Mouse (Mus musculus) liver, embryonic 13.5 days (tissue): ENCODE data around the gene Rbms1. TPM values are rescaled to one million over a fixed set of nuclear protein-coding genes. Genes with fewer than 3 reads are reported as not detected.

Experiments used
- ATAC-seq: fragments of 200-750 bp; cut with Nextera tagmentation; 2 replicates; pipeline ENCODE4 v1.8.0; 2017; ENCODE audit warnings: low read depth, mild to moderate bottlenecking, moderate number of reproducible peaks, moderate library complexity
- DNase-seq: peaks from one replicate; pipeline ENCODE4 v3.0.0; 2022
- H3K27ac ChIP-seq: fragments of 300-500 bp; sonication (generic); 2 replicates; pipeline ENCODE4 v1.5.1; 2015; ENCODE audit warnings: moderate library complexity, mild to moderate bottlenecking, inconsistent platforms
- H3K27me3 ChIP-seq: fragments of 300-500 bp; sonication (generic); 2 replicates; pipeline ENCODE4 v1.6.1; 2015; ENCODE audit warnings: mild to moderate bottlenecking, inconsistent platforms
- H3K36me3 ChIP-seq: fragments of 300-500 bp; sonication (generic); 2 replicates; pipeline ENCODE4 v1.6.1; 2015; ENCODE audit warnings: mild to moderate bottlenecking, inconsistent platforms
- H3K4me1 ChIP-seq: fragments of 300-500 bp; sonication (generic); replicated peaks from 2 replicates; pipeline ENCODE4 v1.6.1; 2015; ENCODE audit warnings: inconsistent platforms
- H3K4me2 ChIP-seq: fragments of 300-500 bp; sonication (generic); 2 replicates; pipeline ENCODE4 v1.6.1; 2015; ENCODE audit warnings: inconsistent platforms, mild to moderate bottlenecking, moderate library complexity
- H3K4me3 ChIP-seq: fragments of 300-500 bp; sonication (generic); replicated peaks from 2 replicates; pipeline ENCODE4 v1.5.1; 2015; ENCODE audit warnings: mild to moderate bottlenecking, inconsistent platforms
- H3K9ac ChIP-seq: fragments of 300-500 bp; sonication (generic); 2 replicates; pipeline ENCODE4 v1.6.1; 2015; ENCODE audit warnings: mild to moderate bottlenecking, inconsistent platforms
- H3K9me3 ChIP-seq: fragments of 300-500 bp; sonication (generic); replicated peaks from 2 replicates; pipeline ENCODE4 v1.6.1; 2016; ENCODE audit warnings: inconsistent platforms
- WGBS: fragments of 180-500 bp; shearing (Covaris S2); methylation state at CpG from one replicate; pipeline ENCODE4 v1.1.7; 2015; ENCODE audit not compliant: insufficient replicate concordance; 5-methylcytosine and 5-hydroxymethylcytosine counted together
- polyA plus RNA-seq: library from polyadenylated mRNA; unstranded; fragments of >200 nt; fragmentation: Nextera tagmentation; extraction: Ambion mirVana; gene quantifications from 2 replicates; pipeline ENCODE4 v1.2.1, GENCODE M21; 2015

Gene Rbms1
- polyA plus RNA-seq, 1 experiment from 2014 or later, result 42.8 TPM

DNA sequence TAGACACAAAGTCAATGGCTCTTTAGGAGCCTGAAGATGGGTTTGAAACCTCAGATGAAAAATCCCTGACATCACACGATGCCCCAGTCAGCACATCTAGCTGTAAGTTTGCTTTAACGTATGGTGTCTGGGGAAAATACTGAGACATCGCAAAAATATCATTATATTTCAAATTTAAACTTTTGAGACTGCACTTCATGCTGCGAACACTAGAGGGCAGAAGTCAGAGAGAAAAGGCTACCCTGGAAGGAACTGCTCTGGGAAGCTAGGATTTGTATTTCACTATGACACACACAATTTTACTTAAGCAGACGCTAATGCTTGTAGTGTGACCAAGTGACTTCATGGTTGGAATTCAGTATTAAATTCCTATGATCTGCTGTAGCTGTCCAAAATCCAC is 242.1 kb downstream of the Rbms1 start:
- ATAC-seq (no peak), DNase-seq (no peak)
- H3K4me3 ChIP-seq, result no peak overlapping the region
- H3K27ac ChIP-seq, result no peak overlapping the region
- no peak overlapping the region for H3K9ac ChIP-seq
- no peak overlapping the region for H3K4me2 ChIP-seq
- 17% methylated on average over 5 of the region's 5 CpGs for WGBS
- H3K9me3 ChIP-seq, result no peaks in the 10 kb centered on the region
- H3K4me1 ChIP-seq, result no peaks in the 10 kb centered on the region
- 0 out of 2 replicates have a peak, but pooled peaks cover 3% of the 10 kb centered on the region for H3K27me3 ChIP-seq
- H3K36me3 ChIP-seq, result no peaks in the 10 kb centered on the region

DNA sequence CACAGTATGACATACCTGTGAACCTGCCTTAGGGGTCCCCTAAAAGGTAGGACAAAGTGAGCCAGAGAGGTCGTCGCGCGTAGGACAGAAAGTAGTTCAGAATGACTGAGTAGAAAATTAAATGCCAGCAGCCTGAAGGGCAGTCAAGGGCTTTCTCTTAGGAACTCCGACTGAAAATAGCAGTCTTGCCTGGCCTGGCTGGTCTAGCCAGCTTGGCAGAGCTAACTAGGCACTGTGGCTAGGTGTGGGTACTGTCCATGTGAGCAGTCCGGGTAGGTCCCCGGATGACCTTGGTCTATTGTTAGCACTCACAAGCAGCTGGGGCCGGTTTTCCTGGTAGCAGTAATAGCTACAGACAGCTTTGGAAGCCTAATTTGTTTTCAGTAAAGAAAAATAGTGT is 242.8 kb downstream of the Rbms1 start:
- no peak overlapping the region for H3K27ac ChIP-seq
- no peak overlapping the region for H3K4me2 ChIP-seq
- H3K36me3 ChIP-seq, result no peaks in the 10 kb centered on the region
- ATAC-seq (no peak), DNase-seq (no peak)
- no peaks in the 10 kb centered on the region for H3K9me3 ChIP-seq
- WGBS, result 68% methylated on average over 8 of the region's 8 CpGs
- no peaks in the 10 kb centered on the region for H3K4me1 ChIP-seq
- H3K27me3 ChIP-seq, result 0 out of 2 replicates have a peak, but pooled peaks cover 3% of the 10 kb centered on the region
- H3K9ac ChIP-seq, result no peak overlapping the region
- H3K4me3 ChIP-seq, result no peak overlapping the region

GRCm38 (mm10) chr2:60717348-60717747 is 245.6 kb downstream of the Rbms1 start:
- Histone ChIP-seq H3K9ac (no peak overlapping the region), H3K4me3 (no peak overlapping the region), H3K36me3 (no peaks in the 10 kb centered on the region), H3K9me3 (no peaks in the 10 kb centered on the region), H3K4me1 (no peaks in the 10 kb centered on the region), H3K27ac (no peak overlapping the region), H3K27me3 (0 out of 2 replicates have a peak, but pooled peaks cover 3% of the 10 kb centered on the region), H3K4me2 (no peak overlapping the region)
- ATAC-seq (no peak), DNase-seq (no peak)
- 37% methylated on average over 13 of the region's 13 CpGs for WGBS

DNA sequence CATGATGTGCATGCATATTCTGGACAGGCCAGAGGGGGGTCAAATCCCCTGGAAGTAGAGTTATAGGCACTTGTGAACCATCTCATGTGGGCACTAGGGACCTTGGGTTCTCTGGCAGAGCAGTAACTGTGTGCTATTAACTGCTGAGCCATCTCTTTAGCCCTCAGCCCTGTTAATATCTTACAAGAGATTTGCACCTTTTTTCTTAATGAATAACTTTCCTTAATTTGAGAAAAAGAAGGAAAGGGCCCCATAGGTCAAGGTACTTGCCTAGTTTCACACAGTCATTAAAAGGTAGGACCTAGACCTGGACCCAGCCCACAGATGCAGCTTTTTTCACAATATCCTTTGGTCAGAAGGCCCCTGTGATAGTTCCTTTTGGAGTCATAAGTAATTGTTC is 246.4 kb downstream of the Rbms1 start:
- Histone ChIP-seq H3K9ac (no peak overlapping the region), H3K36me3 (no peaks in the 10 kb centered on the region), H3K4me1 (no peaks in the 10 kb centered on the region), H3K4me3 (no peak overlapping the region), H3K27ac (no peak overlapping the region), H3K4me2 (no peak overlapping the region), H3K27me3 (0 out of 2 replicates have a peak, but pooled peaks cover 3% of the 10 kb centered on the region), H3K9me3 (no peaks in the 10 kb centered on the region)
- ATAC-seq (no peak), DNase-seq (no peak)

- Histone ChIP-seq H3K27me3 (0 out of 2 replicates have a peak, but pooled peaks cover 3% of the 10 kb centered on the region), H3K9me3 (no peaks in the 10 kb centered on the region), H3K36me3 (no peaks in the 10 kb centered on the region), H3K9ac (no peak overlapping the region), H3K4me3 (no peak overlapping the region), H3K4me2 (no peak overlapping the region), H3K4me1 (no peaks in the 10 kb centered on the region), H3K27ac (no peak overlapping the region)
- DNase-seq, result no peak
- ATAC-seq, result no peak
- 74% methylated on average over 13 of the region's 13 CpGs for WGBS
Measured at GRCm38 (mm10) chr2:60715771-60716170, 247.2 kb downstream of the Rbms1 start.

- Histone ChIP-seq H3K4me3 (no peak overlapping the region), H3K27me3 (0 out of 2 replicates have a peak, but pooled peaks cover 3% of the 10 kb centered on the region), H3K36me3 (no peaks in the 10 kb centered on the region), H3K9me3 (no peaks in the 10 kb centered on the region), H3K4me1 (no peaks in the 10 kb centered on the region), H3K27ac (no peak overlapping the region), H3K4me2 (no peak overlapping the region), H3K9ac (no peak overlapping the region)
- WGBS, result 60% methylated on average over 8 of the region's 8 CpGs
- DNase-seq (no peak), ATAC-seq (no peak)
Measured at GRCm38 (mm10) chr2:60714971-60715502, 248.0 kb downstream of the Rbms1 start.

- no peak overlapping the region for H3K27ac ChIP-seq
- DNase-seq (no peak), ATAC-seq (no peak)
- no peaks in the 10 kb centered on the region for H3K4me1 ChIP-seq
- H3K9ac ChIP-seq, result no peak overlapping the region
- H3K36me3 ChIP-seq, result no peaks in the 10 kb centered on the region
- H3K9me3 ChIP-seq, result no peaks in the 10 kb centered on the region
- no peak overlapping the region for H3K4me2 ChIP-seq
- 0 out of 2 replicates have a peak, but pooled peaks cover 3% of the 10 kb centered on the region for H3K27me3 ChIP-seq
- WGBS, result 27% methylated on average over 7 of the region's 7 CpGs
- no peak overlapping the region for H3K4me3 ChIP-seq
Measured at GRCm38 (mm10) chr2:60714475-60714874, 248.5 kb downstream of the Rbms1 start.

DNA sequence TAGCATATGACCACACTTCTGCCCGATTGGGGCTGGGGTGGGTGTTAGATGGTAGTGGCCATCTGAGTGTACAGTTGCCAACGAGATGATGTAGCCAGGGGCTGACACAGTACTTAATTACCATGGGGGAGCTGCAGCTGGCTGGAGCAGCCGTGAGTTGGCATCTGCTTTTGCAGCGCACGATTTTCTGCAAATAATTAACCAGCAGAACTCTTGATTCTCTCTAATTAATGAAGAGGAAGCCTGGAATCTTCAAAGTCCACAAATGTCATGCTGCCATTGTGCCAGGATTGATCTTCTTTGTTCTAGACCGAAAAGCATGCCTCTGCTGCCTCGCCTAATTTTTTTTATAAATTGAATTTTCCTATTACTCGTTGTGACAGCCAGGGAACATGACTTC is 249.1 kb downstream of the Rbms1 start:
- no peak for DNase-seq
- WGBS, result 56% methylated on average over 8 of the region's 8 CpGs
- H3K9me3 ChIP-seq, result no peaks in the 10 kb centered on the region
- no peak for ATAC-seq
- no peaks in the 10 kb centered on the region for H3K36me3 ChIP-seq
- no peak overlapping the region for H3K9ac ChIP-seq
- H3K27me3 ChIP-seq, result 0 out of 2 replicates have a peak, but pooled peaks cover 3% of the 10 kb centered on the region
- no peak overlapping the region for H3K4me3 ChIP-seq
- no peak overlapping the region for H3K4me2 ChIP-seq
- H3K4me1 ChIP-seq, result no peaks in the 10 kb centered on the region
- H3K27ac ChIP-seq, result no peak overlapping the region

DNA sequence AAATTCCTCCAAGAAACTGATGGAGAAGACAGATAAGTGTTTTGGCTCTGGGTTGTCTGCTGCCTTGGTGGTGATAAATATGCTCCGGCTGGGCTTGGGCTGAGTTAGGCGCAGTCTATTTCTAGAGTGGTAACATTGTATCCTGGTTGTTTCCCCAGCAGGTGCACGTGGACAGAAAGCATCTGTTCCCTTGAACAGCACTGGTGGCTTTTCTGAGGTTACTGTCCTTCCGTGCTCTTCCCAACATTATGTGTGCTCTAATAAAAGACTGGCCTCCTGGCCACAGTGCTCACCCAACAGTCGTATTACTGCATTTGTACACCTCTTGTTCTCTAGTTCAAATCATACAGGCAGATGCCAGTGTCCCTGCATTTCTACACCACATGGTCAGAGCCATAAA is 250.1 kb downstream of the Rbms1 start:
- no peak for ATAC-seq
- 0 out of 2 replicates have a peak, but pooled peaks cover 3% of the 10 kb centered on the region for H3K27me3 ChIP-seq
- H3K27ac ChIP-seq, result no peak overlapping the region
- H3K4me3 ChIP-seq, result no peak overlapping the region
- no peak for DNase-seq
- WGBS, result 59% methylated on average over 5 of the region's 5 CpGs
- H3K4me2 ChIP-seq, result no peak overlapping the region
- no peaks in the 10 kb centered on the region for H3K9me3 ChIP-seq
- no peaks in the 10 kb centered on the region for H3K36me3 ChIP-seq
- H3K4me1 ChIP-seq, result no peaks in the 10 kb centered on the region
- no peak overlapping the region for H3K9ac ChIP-seq

DNA sequence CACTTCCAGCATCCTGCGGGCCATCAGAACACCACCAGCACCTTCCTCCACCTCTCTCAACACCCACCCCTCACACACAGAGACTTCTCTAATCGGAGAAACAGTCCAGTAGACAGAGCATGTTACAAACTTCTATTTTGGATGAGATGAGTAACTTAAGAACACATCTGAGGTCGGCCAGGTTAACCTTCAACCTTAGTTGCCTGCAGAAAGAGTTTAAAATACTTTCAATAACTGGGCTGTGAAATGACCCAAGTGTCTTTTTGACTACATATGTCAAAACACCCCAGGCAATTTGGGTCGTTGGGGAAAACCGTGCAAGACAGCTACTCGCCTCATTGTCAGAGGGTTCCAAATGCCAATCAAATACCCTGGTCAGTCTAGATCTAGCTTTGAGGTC is 250.5 kb downstream of the Rbms1 start:
- ATAC-seq, result no peak

GRCm38 (mm10) chr2:60711098-60711880 is 251.7 kb downstream of the Rbms1 start:
- Histone ChIP-seq H3K4me3 (no peak overlapping the region), H3K27me3 (no peaks in the 10 kb centered on the region), H3K4me1 (no peaks in the 10 kb centered on the region), H3K27ac (no peak overlapping the region), H3K9me3 (no peaks in the 10 kb centered on the region), H3K36me3 (no peaks in the 10 kb centered on the region), H3K4me2 (no peak overlapping the region), H3K9ac (no peak overlapping the region)
- DNase-seq (no peak), ATAC-seq (no peak)
- 66% methylated on average over 7 of the region's 7 CpGs for WGBS

More for the DNA sequence above, 250.5 kb downstream of the Rbms1 start:
- H3K4me1 ChIP-seq, result no peaks in the 10 kb centered on the region
- H3K27ac ChIP-seq, result no peak overlapping the region
- no peak overlapping the region for H3K4me2 ChIP-seq
- no peak overlapping the region for H3K4me3 ChIP-seq
- no peak for DNase-seq
- 58% methylated on average over 6 of the region's 6 CpGs for WGBS
- no peaks in the 10 kb centered on the region for H3K36me3 ChIP-seq
- H3K9me3 ChIP-seq, result no peaks in the 10 kb centered on the region
- H3K27me3 ChIP-seq, result 0 out of 2 replicates have a peak, but pooled peaks cover 3% of the 10 kb centered on the region
- H3K9ac ChIP-seq, result no peak overlapping the region

DNA sequence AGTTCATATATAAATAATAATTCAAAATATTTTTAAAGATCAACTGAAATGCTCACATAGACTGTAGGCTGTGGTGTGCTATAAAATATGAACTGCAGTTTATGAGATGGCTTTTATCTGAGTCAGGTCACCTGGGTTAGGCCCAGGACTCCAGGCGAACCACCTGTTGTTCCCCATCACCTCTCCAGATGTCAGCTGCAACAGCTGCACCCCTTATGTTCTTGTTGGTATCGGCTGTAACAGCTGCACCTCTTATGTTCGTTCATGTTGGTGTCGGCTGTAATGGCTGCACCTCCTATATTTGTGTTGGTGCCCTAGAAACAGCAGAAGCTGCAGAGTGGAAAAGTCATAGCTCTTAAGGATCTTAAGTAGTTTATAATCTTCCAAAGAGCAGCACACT is 252.7 kb downstream of the Rbms1 start:
- H3K9me3 ChIP-seq, result no peaks in the 10 kb centered on the region
- DNase-seq (no peak), ATAC-seq (no peak)
- 73% methylated on average over 4 of the region's 4 CpGs for WGBS
- H3K27ac ChIP-seq, result no peak overlapping the region
- H3K36me3 ChIP-seq, result no peaks in the 10 kb centered on the region
- no peak overlapping the region for H3K9ac ChIP-seq
- no peak overlapping the region for H3K4me2 ChIP-seq
- H3K27me3 ChIP-seq, result no peaks in the 10 kb centered on the region
- no peaks in the 10 kb centered on the region for H3K4me1 ChIP-seq
- H3K4me3 ChIP-seq, result no peak overlapping the region
